Mouse (Mus musculus): ENCODE measurements around the gene Phf13.

The Phf13 gene

GRCm38 (mm10) chr4:151948497-151949471, 47.3 kb downstream of the Phf13 start:
- DNase-seq (ENCODE audit: low spot score in 2 of 2), result peak in 1 of 2 experiments; percentile 13

GRCm38 (mm10) chr4:151946211-151946610, 49.8 kb downstream of the Phf13 start:
- DNase-seq (ENCODE audit: low spot score in 2 of 2), result no peak

Measured in heart, adult 9 months (tissue).